ENCODE assay signal across 10 mouse cellular contexts in the genomic region with DNA sequence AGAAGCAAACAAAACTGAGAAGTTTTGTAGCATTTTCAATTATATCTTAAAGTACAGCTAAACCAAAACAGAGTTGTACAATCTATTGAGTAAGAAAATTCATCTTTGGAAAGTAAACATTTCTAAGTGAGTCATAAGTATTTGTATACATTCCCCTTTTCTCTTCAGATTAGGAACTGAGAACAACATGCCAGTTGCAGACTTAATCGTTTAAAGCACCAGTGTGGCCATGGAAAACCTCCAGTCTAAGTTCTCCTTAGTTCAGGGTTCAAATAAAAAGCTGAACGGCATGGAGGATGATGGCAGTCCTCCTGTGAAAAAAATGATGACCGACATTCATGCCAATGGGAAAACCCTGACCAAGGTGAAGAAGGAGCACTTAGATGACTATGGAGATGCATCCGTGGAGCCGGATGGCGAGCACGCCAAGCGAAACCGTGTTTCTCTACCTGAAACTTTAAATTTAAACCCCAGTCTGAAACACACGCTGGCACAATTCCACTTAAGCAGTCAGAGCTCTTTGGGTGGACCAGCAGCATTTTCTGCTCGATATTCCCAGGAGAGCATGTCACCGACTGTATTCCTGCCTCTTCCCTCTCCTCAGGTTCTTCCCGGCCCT. TPM values are rescaled to one million over a fixed set of nuclear protein-coding genes. Genes with fewer than 3 reads are reported as not detected.
A peak's percentile ranks its signal among the peaks of the same experiment; 100 is the strongest.
DNase-seq lines count a peak whose midpoint lies in the region; ATAC-seq and TF ChIP-seq lines count a peak whose summit lies in the region.
"Had no signal": no experiment of that assay in that cellular context is flagged by ENCODE, and none has a peak within 500 bp of the region (broad histone marks: within the 10 kb centered on the region; RNA-seq: fewer than 3 reads in every experiment).

No protein-coding gene starts in this region.

- peak; percentile 73 for DNase-seq in heart, embryonic 10.5 days (ENCODE audit: low spot score)
- DNase-seq in heart, postnatal 14 days, result no peak
- no peak for DNase-seq in limb, embryonic 10.5 days (ENCODE audit: low spot score)
- DNase-seq in stomach, postnatal 0 days (ENCODE audit: low spot score), result no peak
- no peak for DNase-seq in gastrocnemius, adult 18-20 months (ENCODE audit: low spot score)
- no peak for DNase-seq in adrenal gland, adult 18-20 months (ENCODE audit: low spot score in 2 of 2)
- DNase-seq: cerebellum, postnatal 25 days had no signal

- H3K4me1 ChIP-seq in heart, embryonic 10.5 days, result peaks cover 30% of the 10 kb centered on the region
- H3K4me1 ChIP-seq in megakaryocyte, embryonic 14.5 days, result peaks cover 51% of the 10 kb centered on the region
- H3K4me1 ChIP-seq in limb, embryonic 10.5 days, result peaks cover 43% of the 10 kb centered on the region
- H3K4me1 ChIP-seq in stomach, postnatal 0 days (replicated peaks; ENCODE audit: control insufficient read depth, insufficient read depth), result peaks cover 10% of the 10 kb centered on the region; the same call in 1 of the 2 replicates

- TF ChIP-seq CTCF in stomach, postnatal 0 days (IDR thresholded peaks at IDR 0.05; ENCODE audit: low read depth), result no peak

- H3K9ac ChIP-seq in stomach, postnatal 0 days (ENCODE audit: low read length), result no peak overlapping the region

- no peaks in the 10 kb centered on the region for H3K9me3 ChIP-seq in heart, embryonic 10.5 days
- no peaks in the 10 kb centered on the region for H3K9me3 ChIP-seq in megakaryocyte, embryonic 14.5 days
- no peaks in the 10 kb centered on the region for H3K9me3 ChIP-seq in limb, embryonic 10.5 days (replicated peaks)
- no peaks in the 10 kb centered on the region for H3K9me3 ChIP-seq in stomach, postnatal 0 days (ENCODE audit: control insufficient read depth, low read length)

- no peak overlapping the region for H3K27ac ChIP-seq in heart, embryonic 10.5 days
- H3K27ac ChIP-seq in limb, embryonic 10.5 days, result no peak overlapping the region; the same call in 1 of the 2 replicates
- H3K27ac ChIP-seq in stomach, postnatal 0 days (replicated peaks), result no peak overlapping the region
- H3K27ac ChIP-seq: macrophage had no signal

- no peak for ATAC-seq in megakaryocyte, adult 5-6 weeks (ENCODE audit: poor library complexity, severe bottlenecking)
- ATAC-seq in stomach, postnatal 0 days (ENCODE audit: low FRiP score, low TSS enrichment), result no peak

- 85% methylated on average over 13 of the region's 13 CpGs for WGBS in heart, embryonic 10.5 days
- WGBS in limb, embryonic 10.5 days, result 87% methylated on average over 13 of the region's 13 CpGs
- 72% methylated on average over 13 of the region's 13 CpGs for WGBS in stomach, postnatal 0 days

- peaks cover 14% of the 10 kb centered on the region for H3K36me3 ChIP-seq in heart, embryonic 10.5 days
- peaks cover 26% of the 10 kb centered on the region for H3K36me3 ChIP-seq in megakaryocyte, embryonic 14.5 days (replicated peaks; ENCODE audit: low read length)
- H3K36me3 ChIP-seq in limb, embryonic 10.5 days, result peaks cover 29% of the 10 kb centered on the region
- no peaks in the 10 kb centered on the region for H3K36me3 ChIP-seq in stomach, postnatal 0 days (ENCODE audit: control insufficient read depth, insufficient read depth, low read length)

- no peaks in the 10 kb centered on the region for H3K27me3 ChIP-seq in heart, embryonic 10.5 days (ENCODE audit: insufficient read depth, poor library complexity, severe bottlenecking)
- no peaks in the 10 kb centered on the region for H3K27me3 ChIP-seq in megakaryocyte, embryonic 14.5 days (replicated peaks)
- H3K27me3 ChIP-seq in limb, embryonic 10.5 days (ENCODE audit: low read depth, poor library complexity, severe bottlenecking), result no peaks in the 10 kb centered on the region
- H3K27me3 ChIP-seq in stomach, postnatal 0 days (ENCODE audit: control insufficient read depth, insufficient read depth, low read length), result no peaks in the 10 kb centered on the region

- TF ChIP-seq EP300 in stomach, postnatal 0 days (optimal IDR thresholded peaks at IDR 0.05), result no peak

- H3K4me2 ChIP-seq in stomach, postnatal 0 days (replicated peaks; ENCODE audit: low read depth), result peak overlapping the region; percentile 21

- intact Hi-C loops in heart, postnatal 14 days (cut with DNase I), result loop anchor here (5.0 kb wide), 1 partner anchor 40 kb away; no protein-coding TSS in a partner anchor

- H3K4me3 ChIP-seq in heart, embryonic 10.5 days, result no peak overlapping the region
- peak overlapping the region; percentile 23 for H3K4me3 ChIP-seq in megakaryocyte, embryonic 14.5 days (replicated peaks)
- 0 out of 2 replicates have a peak overlapping the region, but pooled peaks have one; percentile 4 for H3K4me3 ChIP-seq in limb, embryonic 10.5 days
- no peak overlapping the region for H3K4me3 ChIP-seq in stomach, postnatal 0 days (ENCODE audit: low read depth, low read length)

RNA-seq across cellular contexts. Expression of a gene that starts 2.4 kb away (rescaled TPM):
- polyA plus RNA-seq in heart, embryonic 10.5 days (2016; fragmentation: Nextera tagmentation; extraction: Ambion mirVana), result 19.0 and 22.0 TPM in 2 replicates
- total RNA-seq in heart, postnatal 14 days (2021), result 10 to 100 TPM; 19.6 to 23.4 TPM
- polyA plus RNA-seq in megakaryocyte, embryonic 14.5 days (2012; ENCODE audit: insufficient read depth, low replicate concordance), result 1.2 TPM in 1 of 2 replicates, not detected in the other
- 20.4 and 21.8 TPM in 2 replicates for total RNA-seq in megakaryocyte, adult 5-6 weeks (2015)
- total RNA-seq in megakaryocyte, adult 5-6 weeks (2017), result 31.6 and 32.5 TPM in 2 replicates
- polyA plus RNA-seq in limb, embryonic 10.5 days (2016; fragmentation: Nextera tagmentation; extraction: Ambion mirVana), result 22.3 and 28.9 TPM in 2 replicates
- polyA plus RNA-seq in stomach, postnatal 0 days (2015; fragmentation: Nextera tagmentation; extraction: Ambion mirVana), result 16.4 and 20.8 TPM in 2 replicates
- total RNA-seq in gastrocnemius, adult 18-20 months (2021), result 10 to 100 TPM; 13.2 to 17.1 TPM
- total RNA-seq in adrenal gland, adult 18-20 months (2021), result 10 to 100 TPM; 24.3 to 34.4 TPM

RNA-seq across cellular contexts. Expression of a gene that starts 52.5 kb away (rescaled TPM):
- 1.4 and 4.2 TPM in 2 replicates for polyA plus RNA-seq in heart, embryonic 10.5 days (2016; fragmentation: Nextera tagmentation; extraction: Ambion mirVana)
- 1 to 10 TPM in 1 of 2 experiments, under 1 TPM in 1; 0.83 to 1.9 TPM for total RNA-seq in heart, postnatal 14 days (2021)
- polyA plus RNA-seq in megakaryocyte, embryonic 14.5 days (2012; ENCODE audit: insufficient read depth, low replicate concordance), result not detected in 2 replicates
- total RNA-seq in megakaryocyte, adult 5-6 weeks (2015), result not detected in 2 replicates
- total RNA-seq in megakaryocyte, adult 5-6 weeks (2017), result not detected in 2 replicates
- 3.8 and 4.6 TPM in 2 replicates for polyA plus RNA-seq in limb, embryonic 10.5 days (2016; fragmentation: Nextera tagmentation; extraction: Ambion mirVana)
- polyA plus RNA-seq in stomach, postnatal 0 days (2015; fragmentation: Nextera tagmentation; extraction: Ambion mirVana), result 0.50 and 0.88 TPM in 2 replicates
- total RNA-seq in gastrocnemius, adult 18-20 months (2021), result under 1 TPM in 1 of 2 experiments, not detected in 1; 0.19 TPM
- total RNA-seq in adrenal gland, adult 18-20 months (2021), result 10 to 100 TPM in 1 of 2 experiments, 1 to 10 TPM in 1; 6.3 to 13.1 TPM
- polyA plus RNA-seq: macrophage had no signal

Comparison
In these comparisons a context has a peak if more than half of its experiments do, and no peak if none do; other contexts are left out.
1. H3K4me3 ChIP-seq: peak in megakaryocyte, embryonic 14.5 days (single experiment) and limb, embryonic 10.5 days (single experiment); none in heart, embryonic 10.5 days (single experiment) and stomach, postnatal 0 days (single experiment).